Mouse (Mus musculus) kidney, adult 2 months (tissue): ENCODE data around the gene Tardbp. TPM values are rescaled to one million over a fixed set of nuclear protein-coding genes. Genes with fewer than 3 reads are reported as not detected.

Experiments used
- DNase-seq: peaks from one replicate; pipeline ENCODE4 v3.0.0; 2021
- H3K27ac ChIP-seq: fragments of 200-500 bp; 2 replicates; pipeline ENCODE4 v1.5.1; 2012; ENCODE audit warnings: low read depth, low read length, control low read depth, inconsistent platforms; ENCODE audit not compliant: insufficient read depth
- H3K27me3 ChIP-seq: fragments of 200-500 bp; replicated peaks from 2 replicates; pipeline ENCODE4 v1.6.1; 2012; ENCODE audit warnings: mild to moderate bottlenecking, moderate library complexity, low read length, inconsistent platforms; ENCODE audit not compliant: control insufficient read depth, insufficient read depth
- H3K36me3 ChIP-seq: fragments of 200-500 bp; 2 replicates; pipeline ENCODE4 v1.6.1; 2012; ENCODE audit warnings: mild to moderate bottlenecking, moderate library complexity, low read length, inconsistent platforms; ENCODE audit not compliant: control insufficient read depth, insufficient read depth
- H3K4me1 ChIP-seq: fragments of 200-500 bp; 2 replicates; pipeline ENCODE4 v1.6.1; 2011; ENCODE audit warnings: low read length; ENCODE audit not compliant: control insufficient read depth, insufficient read depth
- H3K4me3 ChIP-seq: fragments of 200-500 bp; 2 replicates; pipeline ENCODE4 v1.5.1; 2011; ENCODE audit warnings: mild to moderate bottlenecking, low read depth, low read length, control low read depth; ENCODE audit not compliant: insufficient read depth
- CTCF ChIP-seq: fragments of 200-500 bp; conservative IDR thresholded peaks from 2 replicates; pipeline ENCODE4 v1.5.1; 2011; ENCODE audit warnings: low read depth, mild to moderate bottlenecking, control low read depth, low read length, moderate library complexity, mixed read lengths; ENCODE audit not compliant: insufficient read depth, insufficient read length
- POLR2A ChIP-seq: fragments of 200-500 bp; IDR thresholded peaks from one replicate; pipeline ENCODE4 v1.6.1; 2011; ENCODE audit warnings: low read depth, low read length, control low read depth
- WGBS: fragments of 180-500 bp; shearing (Covaris S2); methylation state at CpG from one replicate; pipeline ENCODE4 v1.1.7; 2018; 5-methylcytosine and 5-hydroxymethylcytosine counted together
- polyA plus RNA-seq: library from polyadenylated mRNA; depleted of rRNA; stranded (reverse); fragments of >200 nt; gene quantifications from 2 replicates; pipeline ENCODE4 v1.2.3, GENCODE M21; 2012; rRNA removed

Gene Tardbp
- polyA plus RNA-seq, 1 experiment: 93.3 TPM

DNA sequence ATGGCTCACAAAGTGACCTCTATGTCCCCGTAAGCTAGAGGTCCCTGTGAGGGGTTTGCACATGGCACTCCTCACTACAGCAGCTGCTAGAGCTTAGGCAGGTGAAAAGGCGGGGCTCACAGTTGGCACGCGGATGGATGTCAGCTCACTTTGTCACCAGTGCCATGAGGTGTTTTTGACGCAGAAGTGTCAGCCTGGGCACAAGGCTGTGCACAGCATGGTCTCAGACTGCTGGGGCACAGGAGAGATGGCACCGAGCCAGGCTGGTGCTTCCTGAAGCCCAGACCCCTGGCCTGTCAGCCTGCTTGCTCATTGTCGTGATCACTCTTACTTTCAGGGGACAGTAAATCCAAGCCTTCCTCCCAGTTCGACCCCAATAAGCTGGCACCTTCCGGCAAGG is 46.1 kb downstream of the Tardbp start:
- DNase-seq: no peak
- no peak overlapping the region for H3K4me3 ChIP-seq
- H3K27ac ChIP-seq: no peak overlapping the region
- H3K4me1 ChIP-seq: no peaks in the 10 kb centered on the region
- no peaks in the 10 kb centered on the region for H3K27me3 ChIP-seq
- WGBS: 88% methylated on average over 9 of the region's 9 CpGs
- TF ChIP-seq POLR2A: no peak
- no peak for TF ChIP-seq CTCF
- H3K36me3 ChIP-seq: no peaks in the 10 kb centered on the region

DNA sequence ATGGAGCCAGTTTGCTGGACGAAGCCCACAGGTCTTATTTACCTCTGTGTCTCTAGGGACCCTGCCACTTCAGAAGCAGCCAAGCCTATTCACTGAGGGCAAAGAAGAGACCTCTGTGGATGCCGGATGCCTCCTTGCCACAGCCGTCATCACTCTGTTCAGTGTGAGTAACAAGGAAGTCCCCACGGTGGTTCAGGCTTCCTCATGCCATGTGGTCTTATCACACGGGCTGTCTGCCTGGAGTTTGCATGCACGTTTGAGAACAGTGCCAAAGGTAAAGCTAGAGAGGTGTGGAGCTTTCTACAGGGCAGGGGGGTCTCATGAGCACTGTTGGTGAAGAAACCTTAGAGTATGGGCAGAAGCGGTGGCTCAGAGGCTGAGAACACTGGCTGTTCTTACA is 53.6 kb downstream of the Tardbp start:
- DNase-seq: no peak
- WGBS: 91% methylated on average over 7 of the region's 7 CpGs
- no peak for TF ChIP-seq CTCF
- no peak for TF ChIP-seq POLR2A
- Histone ChIP-seq H3K27ac (no peak overlapping the region), H3K36me3 (no peaks in the 10 kb centered on the region; the same call in none of the 2 replicates), H3K27me3 (no peaks in the 10 kb centered on the region), H3K4me3 (no peak overlapping the region), H3K4me1 (no peaks in the 10 kb centered on the region)

DNA sequence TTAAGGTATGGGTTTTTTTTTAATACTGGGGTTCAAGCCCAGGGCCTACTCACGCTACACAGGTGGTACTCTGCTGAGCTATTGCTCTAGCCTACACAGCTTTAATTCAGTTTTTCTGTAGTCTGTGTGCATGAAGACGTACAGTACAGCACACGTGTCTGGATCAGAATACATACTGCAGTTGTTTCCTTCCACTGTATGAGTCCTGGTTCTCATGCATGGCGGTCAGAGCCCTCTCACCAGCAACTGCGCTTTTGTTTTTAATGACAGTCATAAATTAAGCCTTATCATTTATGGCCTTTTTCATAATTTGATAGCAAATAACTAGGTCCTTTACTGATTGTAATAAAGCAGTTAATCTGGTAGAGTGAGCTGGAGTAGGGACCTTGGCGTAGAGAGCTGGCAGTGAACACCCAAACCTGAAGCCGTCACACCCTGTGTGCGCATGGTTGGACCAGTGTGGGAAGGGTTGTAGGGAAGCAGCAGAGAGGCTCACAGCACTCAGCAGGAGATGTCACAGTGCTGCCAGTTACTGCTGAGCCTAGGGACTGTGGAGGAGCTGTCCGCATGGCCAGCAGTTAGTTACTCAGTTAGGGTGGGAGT is 56.0 kb downstream of the Tardbp start:
- H3K27ac ChIP-seq: no peak overlapping the region
- DNase-seq: no peak
- no peaks in the 10 kb centered on the region for H3K4me1 ChIP-seq
- TF ChIP-seq CTCF: no peak
- no peak for TF ChIP-seq POLR2A
- 93% methylated on average over 9 of the region's 9 CpGs for WGBS
- no peak overlapping the region for H3K4me3 ChIP-seq
- H3K27me3 ChIP-seq: no peaks in the 10 kb centered on the region
- H3K36me3 ChIP-seq: peaks cover 2% of the 10 kb centered on the region

DNA sequence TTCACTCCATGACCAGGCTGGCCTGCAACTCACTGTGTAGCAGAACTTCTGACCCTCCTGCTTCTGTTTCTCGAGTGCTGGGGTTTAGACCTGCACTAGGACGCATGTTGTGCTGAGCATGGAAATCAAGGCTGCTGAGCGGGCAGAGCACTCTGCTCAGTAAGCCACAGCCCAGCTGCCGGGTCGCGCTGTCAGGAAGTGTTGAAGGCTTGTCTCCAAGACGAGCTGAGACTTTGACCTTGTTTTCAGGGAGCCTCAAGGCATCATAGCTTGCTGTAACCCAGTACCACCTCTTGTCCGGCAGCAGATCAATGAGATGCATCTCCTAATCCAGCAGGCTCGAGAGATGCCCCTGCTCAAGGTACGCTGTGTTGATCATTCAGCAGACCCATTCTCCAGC is 56.7 kb downstream of the Tardbp start:
- Histone ChIP-seq H3K4me3 (no peak overlapping the region), H3K36me3 (peaks cover 2% of the 10 kb centered on the region), H3K4me1 (no peaks in the 10 kb centered on the region), H3K27ac (no peak overlapping the region), H3K27me3 (no peaks in the 10 kb centered on the region)
- no peak for TF ChIP-seq CTCF
- TF ChIP-seq POLR2A: no peak
- 77% methylated on average over 10 of the region's 10 CpGs for whole genome bisulfite sequencing
- DNase-seq: no peak

DNA sequence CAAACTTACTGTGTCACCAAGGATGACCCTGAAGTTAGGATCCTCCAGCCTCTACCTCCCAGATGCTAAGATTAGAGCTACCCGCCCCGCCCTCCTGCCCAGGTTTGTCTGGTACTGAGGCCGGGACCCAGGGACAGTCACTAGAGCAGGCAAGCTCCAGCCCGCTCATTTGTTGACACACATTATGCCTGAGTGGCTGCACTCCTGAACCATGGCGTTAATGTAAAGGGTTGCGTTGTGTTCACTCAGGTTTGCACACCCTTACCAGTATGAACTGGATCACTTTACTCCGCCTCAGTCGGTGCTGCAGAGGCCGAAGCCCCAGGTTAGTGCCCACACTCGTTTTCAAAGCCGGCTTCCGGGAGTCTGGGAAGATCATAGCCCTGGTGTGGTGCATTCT is 63.2 kb downstream of the Tardbp start:
- Histone ChIP-seq H3K4me1 (peaks cover 2% of the 10 kb centered on the region; the same call in 1 of the 2 replicates), H3K27me3 (no peaks in the 10 kb centered on the region), H3K27ac (no peak overlapping the region), H3K4me3 (no peak overlapping the region), H3K36me3 (peaks cover 2% of the 10 kb centered on the region)
- no peak for DNase-seq
- 88% methylated on average over 12 of the region's 12 CpGs for WGBS
- TF ChIP-seq CTCF (no peak), POLR2A (no peak)

DNA sequence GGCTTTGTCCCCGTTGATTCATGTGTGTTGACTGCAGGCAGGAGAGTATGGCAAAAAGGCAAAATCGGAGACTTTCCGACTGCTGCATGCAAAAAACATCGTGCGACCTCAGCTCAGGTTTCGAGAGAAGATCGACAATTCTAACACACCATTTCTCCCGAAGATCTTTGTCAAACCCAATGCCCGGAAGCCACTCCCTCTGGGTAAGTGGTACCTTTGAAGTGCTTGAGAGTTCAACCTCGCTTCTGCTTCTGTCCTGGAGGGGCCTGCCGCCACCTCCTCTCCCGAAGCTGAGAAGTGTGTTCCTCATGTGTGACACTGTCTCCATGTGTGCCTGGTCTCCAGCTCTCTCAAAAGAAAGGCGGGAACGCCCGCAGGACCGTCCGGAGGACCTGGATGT is 64.1 kb downstream of the Tardbp start:
- DNase-seq: no peak
- Histone ChIP-seq H3K4me3 (no peak overlapping the region), H3K4me1 (peaks cover 2% of the 10 kb centered on the region; the same call in 1 of the 2 replicates), H3K27me3 (no peaks in the 10 kb centered on the region), H3K27ac (no peak overlapping the region), H3K36me3 (peaks cover 2% of the 10 kb centered on the region)
- TF ChIP-seq POLR2A: no peak
- no peak for TF ChIP-seq CTCF
- 92% methylated on average over 17 of the region's 17 CpGs for WGBS

Other genes with a start within 250 kb of the Tardbp start
- gene Ubiad1, start 182.2 kb downstream of the Tardbp start, polyA plus RNA-seq: 50.8 and 61.6 TPM in 2 replicates
- 39.8 and 50.1 TPM in 2 replicates for gene Mtor, start 178.4 kb downstream of the Tardbp start, polyA plus RNA-seq
- gene Angptl7, start 126.6 kb downstream of the Tardbp start, polyA plus RNA-seq: 27.3 and 30.0 TPM in 2 replicates
- gene Exosc10, start 68.6 kb downstream of the Tardbp start, polyA plus RNA-seq: 21.8 TPM in 2 replicates
- gene Srm, start 35.5 kb downstream of the Tardbp start, polyA plus RNA-seq: 33.1 and 33.9 TPM in 2 replicates
- 1.7 and 2.7 TPM in 2 replicates for gene Masp2, start 24.5 kb downstream of the Tardbp start, polyA plus RNA-seq
- 0.17 TPM in 1 of 2 replicates, not detected in the other for gene Gm572, start 16.3 kb upstream of the Tardbp start, polyA plus RNA-seq
- 13.5 and 14.7 TPM in 2 replicates for gene Casz1, start 177.4 kb upstream of the Tardbp start, polyA plus RNA-seq